In genomic region chr4:66330600-66331285, GRCm38 (mm10) we compare ENCODE assay signal across 12 mouse cellular contexts.
DNase-seq lines count a peak whose midpoint lies in the region; ATAC-seq lines count a peak whose summit lies in the region.
"Had no signal": no experiment of that assay in that cellular context is flagged by ENCODE, and none has a peak within 500 bp of the region (broad histone marks: within the 10 kb centered on the region; RNA-seq: fewer than 3 reads in every experiment).

No protein-coding gene starts in this region.

- peak; percentile 31 to 46 for DNase-seq in cerebellum, postnatal 10 days
- no peak for DNase-seq in cerebellum, adult 11 months
- no peak for DNase-seq in forebrain, embryonic 10.5 days (ENCODE audit: extremely low spot score, low spot score)
- DNase-seq in testis, postnatal 14 days (ENCODE audit: low spot score): no peak
- no peak for DNase-seq in left cerebral cortex, adult 8-10 months (ENCODE audit: low spot score in 2 of 2)
- DNase-seq: lung, postnatal 14 days had no signal

- H3K4me1 ChIP-seq in forebrain, embryonic 10.5 days: peaks cover 8% of the 10 kb centered on the region
- H3K4me1 ChIP-seq in hindbrain, embryonic 13.5 days (replicated peaks): peaks cover 11% of the 10 kb centered on the region
- H3K4me1 ChIP-seq in midbrain, embryonic 15.5 days: peaks cover 7% of the 10 kb centered on the region
- H3K4me1 ChIP-seq in heart, embryonic 11.5 days (ENCODE audit: control insufficient read depth, insufficient read depth, low read length): no peaks in the 10 kb centered on the region
- H3K4me1 ChIP-seq: heart, embryonic 10.5 days; kidney, embryonic 15.5 days; liver, embryonic 12.5 days had no signal

- no peak overlapping the region for H3K4me2 ChIP-seq in hindbrain, embryonic 13.5 days
- H3K4me2 ChIP-seq in midbrain, embryonic 15.5 days: no peak overlapping the region
- no peak overlapping the region for H3K4me2 ChIP-seq in heart, embryonic 11.5 days
- H3K4me2 ChIP-seq: kidney, embryonic 15.5 days; liver, embryonic 12.5 days had no signal

- H3K9ac ChIP-seq in hindbrain, embryonic 13.5 days: no peak overlapping the region
- H3K9ac ChIP-seq in midbrain, embryonic 15.5 days: no peak overlapping the region
- H3K9ac ChIP-seq in heart, embryonic 11.5 days (ENCODE audit: low read depth, low read length): no peak overlapping the region
- H3K9ac ChIP-seq: kidney, embryonic 15.5 days; liver, embryonic 12.5 days had no signal

- H3K27me3 ChIP-seq in forebrain, embryonic 10.5 days (ENCODE audit: poor library complexity, severe bottlenecking): no peaks in the 10 kb centered on the region
- no peaks in the 10 kb centered on the region for H3K27me3 ChIP-seq in hindbrain, embryonic 13.5 days
- H3K27me3 ChIP-seq in midbrain, embryonic 15.5 days (replicated peaks): no peaks in the 10 kb centered on the region
- no peaks in the 10 kb centered on the region for H3K27me3 ChIP-seq in heart, embryonic 11.5 days (ENCODE audit: control insufficient read depth, insufficient read depth, low read length)
- H3K27me3 ChIP-seq: kidney, embryonic 15.5 days; liver, embryonic 12.5 days had no signal

- ATAC-seq in hindbrain, embryonic 13.5 days (ENCODE audit: low FRiP score): peak; percentile 57
- ATAC-seq in midbrain, embryonic 15.5 days (replicated peaks): peak; percentile 79
- no peak for ATAC-seq in heart, embryonic 11.5 days (replicated peaks; ENCODE audit: insufficient number of reproducible peaks, low FRiP score, low TSS enrichment)
- ATAC-seq: liver, embryonic 12.5 days had no signal

- no peaks in the 10 kb centered on the region for H3K36me3 ChIP-seq in forebrain, embryonic 10.5 days (replicated peaks)
- no peaks in the 10 kb centered on the region for H3K36me3 ChIP-seq in hindbrain, embryonic 13.5 days
- H3K36me3 ChIP-seq in midbrain, embryonic 15.5 days (replicated peaks): no peaks in the 10 kb centered on the region
- no peaks in the 10 kb centered on the region for H3K36me3 ChIP-seq in heart, embryonic 11.5 days (ENCODE audit: control insufficient read depth, insufficient read depth, low read length)
- H3K36me3 ChIP-seq: heart, embryonic 10.5 days; kidney, embryonic 15.5 days; liver, embryonic 12.5 days had no signal

- WGBS in forebrain, embryonic 10.5 days: 13% methylated on average over 4 of the region's 4 CpGs
- WGBS in hindbrain, embryonic 13.5 days: 9% methylated on average over 4 of the region's 4 CpGs
- 4% methylated on average over 4 of the region's 4 CpGs for WGBS in midbrain, embryonic 15.5 days
- WGBS in heart, embryonic 11.5 days (ENCODE audit: insufficient replicate concordance): 28% methylated on average over 4 of the region's 4 CpGs

- peak overlapping the region; percentile 60; the same call in 1 of the 2 replicates for H3K27ac ChIP-seq in forebrain, embryonic 10.5 days
- H3K27ac ChIP-seq in hindbrain, embryonic 13.5 days: 0 out of 2 replicates have a peak overlapping the region, but pooled peaks have one; percentile 52
- H3K27ac ChIP-seq in midbrain, embryonic 15.5 days: peak overlapping the region; percentile 63; the same call in 1 of the 2 replicates
- H3K27ac ChIP-seq in heart, embryonic 11.5 days (ENCODE audit: low read depth, low read length): no peak overlapping the region
- H3K27ac ChIP-seq: heart, embryonic 10.5 days; kidney, embryonic 15.5 days; liver, embryonic 12.5 days had no signal

- H3K4me3 ChIP-seq in forebrain, embryonic 10.5 days: no peak overlapping the region
- no peak overlapping the region for H3K4me3 ChIP-seq in hindbrain, embryonic 13.5 days
- H3K4me3 ChIP-seq in midbrain, embryonic 15.5 days: no peak overlapping the region
- no peak overlapping the region for H3K4me3 ChIP-seq in heart, embryonic 11.5 days (ENCODE audit: low read depth, low read length)
- H3K4me3 ChIP-seq: heart, embryonic 10.5 days; kidney, embryonic 15.5 days; liver, embryonic 12.5 days had no signal

- no peaks in the 10 kb centered on the region for H3K9me3 ChIP-seq in forebrain, embryonic 10.5 days
- no peaks in the 10 kb centered on the region for H3K9me3 ChIP-seq in hindbrain, embryonic 13.5 days
- no peaks in the 10 kb centered on the region for H3K9me3 ChIP-seq in midbrain, embryonic 15.5 days
- no peaks in the 10 kb centered on the region for H3K9me3 ChIP-seq in heart, embryonic 11.5 days (replicated peaks; ENCODE audit: control insufficient read depth, low read length)
- H3K9me3 ChIP-seq: heart, embryonic 10.5 days; kidney, embryonic 15.5 days; liver, embryonic 12.5 days had no signal

Comparison
In these comparisons a context has a peak if more than half of its experiments do, and no peak if none do; other contexts are left out.
1. DNase-seq: peak in cerebellum, postnatal 10 days (2 of 2); none in cerebellum, adult 11 months (single experiment), forebrain, embryonic 10.5 days (single experiment), testis, postnatal 14 days (single experiment) and left cerebral cortex, adult 8-10 months (0 of 2).